Mouse (Mus musculus) heart, adult 18-20 months (tissue): Measurements from ENCODE around the gene Myh2. TPM values are rescaled to one million over a fixed set of nuclear protein-coding genes. Genes with fewer than 3 reads are reported as not detected.
A peak's percentile ranks its signal among the peaks of the same experiment; 100 is the strongest.

ENCODE experiments used
- DNase-seq, 2 experiments: peaks; one replicate each; pipeline ENCODE4 v3.0.0; 2021 to 2022; ENCODE audit warnings: mixed read lengths in 1 of 2
- total RNA-seq, 2 experiments: library from RNA; stranded (reverse); gene quantifications; 2 replicates each; pipeline ENCODE4 v1.2.3; 2021

The Myh2 gene
- total RNA-seq, 2 experiments from 2014 or later = not detected

- peak in 1 of 2 experiments; percentile 2 for DNase-seq
These were observed 18.9 kb upstream of the Myh2 start for GRCm38 (mm10) chr11:67151651-67152630.

DNA sequence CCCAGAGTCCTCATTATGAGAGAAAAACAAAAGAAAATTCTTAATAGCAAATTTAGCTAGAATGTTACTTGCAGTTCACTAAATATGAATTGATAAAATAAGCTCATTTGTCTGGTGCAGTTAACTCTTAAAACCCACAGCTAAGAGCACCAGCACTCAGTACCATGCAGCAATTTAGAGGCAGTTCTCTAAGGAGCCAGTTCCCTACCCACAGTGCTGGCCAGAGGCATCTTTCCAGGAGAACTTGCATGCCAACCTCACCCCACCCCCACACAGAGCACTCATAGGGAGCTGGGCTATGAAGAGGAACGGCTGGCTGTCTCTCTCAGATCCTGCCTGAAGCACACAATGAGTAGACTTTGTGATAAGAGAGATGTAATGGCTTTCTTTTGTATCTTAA, 17.7 kb upstream of the Myh2 start:
- DNase-seq = peak; percentile 11 to 26

- DNase-seq = no peak
These were observed 17.0 kb upstream of the Myh2 start for GRCm38 (mm10) chr11:67153843-67154242.

DNA sequence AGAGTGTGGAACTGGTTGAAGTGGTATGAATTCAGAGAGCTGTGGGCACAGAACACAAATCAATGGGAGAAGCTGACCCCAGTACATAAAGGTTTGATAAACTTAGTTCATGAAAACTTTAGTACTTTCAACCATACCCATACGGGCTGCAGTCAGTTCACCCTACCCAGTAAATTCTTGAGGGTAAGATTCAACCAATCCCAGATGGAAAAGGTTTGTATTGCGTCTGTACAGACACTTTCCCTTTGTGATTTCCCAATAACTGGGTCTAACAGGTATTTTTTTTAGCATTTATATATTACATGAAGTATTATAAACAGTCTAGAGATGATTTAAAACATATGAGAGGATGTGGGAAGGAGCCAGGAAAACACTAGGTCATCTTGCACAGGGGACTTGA, 15.2 kb upstream of the Myh2 start:
- no peak for DNase-seq

DNA sequence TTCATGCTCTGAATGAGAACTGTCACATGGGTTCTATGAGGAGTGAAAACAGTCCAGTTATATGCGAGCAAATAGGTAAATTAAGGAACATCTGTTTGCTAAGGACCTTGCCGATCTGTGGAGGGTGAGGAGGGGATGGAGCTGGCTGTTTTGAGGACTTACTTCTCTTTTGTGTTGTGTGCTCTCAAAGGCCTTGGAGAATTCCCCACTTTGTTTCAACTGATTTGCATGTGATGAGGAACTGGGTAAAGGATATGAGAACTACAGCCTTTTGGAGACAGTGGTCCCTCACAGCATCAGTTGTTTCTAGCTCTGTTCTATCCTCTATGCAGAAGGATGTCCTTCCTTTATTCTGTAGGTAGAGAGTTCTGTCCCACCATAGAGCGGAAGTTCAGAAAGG, 10.7 kb upstream of the Myh2 start:
- no peak for DNase-seq

DNA sequence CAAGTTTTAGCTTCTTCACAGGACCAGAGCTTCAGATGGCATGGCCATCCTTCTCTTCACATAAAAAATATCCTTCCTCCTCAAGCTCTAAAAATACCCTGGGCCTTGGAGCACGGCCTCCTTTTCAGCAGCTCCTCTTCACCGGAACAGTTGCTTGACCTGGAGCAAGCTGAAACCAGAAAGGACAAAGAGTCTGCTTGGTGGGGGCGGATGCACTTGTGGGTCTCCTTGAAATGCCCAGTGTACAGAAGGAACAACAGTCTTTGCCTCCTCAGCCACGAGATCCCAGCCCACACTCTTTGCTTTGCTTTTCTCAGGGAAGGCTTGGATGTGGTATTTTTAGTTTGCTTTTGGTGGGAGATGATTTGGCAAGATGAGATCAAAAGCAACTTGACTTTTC, 7.1 kb upstream of the Myh2 start:
- DNase-seq = no peak

- no peak for DNase-seq
These were observed 6.0 kb upstream of the Myh2 start for GRCm38 (mm10) chr11:67164851-67165250.

DNA sequence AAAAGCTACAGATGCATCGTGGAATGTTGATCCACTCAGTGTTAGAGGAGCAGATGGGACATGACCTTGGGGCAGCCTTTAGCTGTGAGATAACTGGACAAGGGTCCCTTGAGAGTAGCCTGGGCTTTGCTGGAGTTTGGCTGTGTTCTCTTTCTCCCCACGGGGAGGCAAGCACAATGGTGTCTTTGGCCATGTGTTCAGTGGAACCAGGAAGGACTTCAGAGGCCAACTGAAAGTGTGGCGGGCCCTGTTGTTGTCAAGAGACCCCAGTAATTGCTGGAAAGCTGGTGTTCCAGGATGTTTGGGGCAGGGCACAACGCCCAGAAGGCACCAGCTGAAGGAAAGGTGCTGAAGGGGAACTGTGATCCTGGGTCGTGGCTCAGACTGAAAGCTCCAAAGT, 1.5 kb upstream of the Myh2 start:
- DNase-seq = peak in 1 of 2 experiments; percentile 6

DNA sequence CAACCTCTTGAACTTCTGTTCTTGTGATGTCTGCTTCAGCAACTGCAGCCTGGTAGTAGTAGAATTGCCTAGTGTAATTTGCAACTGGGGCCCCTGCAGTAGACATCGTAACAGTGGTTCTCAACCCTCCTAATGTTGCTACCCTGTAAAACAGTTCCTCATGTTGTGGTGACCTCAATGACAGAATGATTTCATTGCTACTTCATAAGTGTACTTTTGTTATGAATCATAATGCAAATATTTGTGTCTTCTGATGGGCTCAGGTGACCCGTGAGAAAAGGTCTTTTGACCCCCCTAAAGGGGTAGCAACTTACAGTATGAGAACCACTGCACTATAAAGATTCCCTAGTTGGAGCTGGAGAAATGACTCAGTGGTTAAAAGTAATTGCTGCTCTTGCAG, 1.6 kb downstream of the Myh2 start:
- DNase-seq = no peak

GRCm38 (mm10) chr11:67176376-67176775, 5.5 kb downstream of the Myh2 start:
- DNase-seq = no peak

- DNase-seq = no peak
These were observed 19.5 kb downstream of the Myh2 start for GRCm38 (mm10) chr11:67190316-67190715.

- no peak for DNase-seq
These were observed 20.0 kb downstream of the Myh2 start for GRCm38 (mm10) chr11:67190814-67191213.

GRCm38 (mm10) chr11:67191496-67191895, 20.7 kb downstream of the Myh2 start:
- no peak for DNase-seq

GRCm38 (mm10) chr11:67199321-67199720, 28.5 kb downstream of the Myh2 start:
- DNase-seq = no peak

DNA sequence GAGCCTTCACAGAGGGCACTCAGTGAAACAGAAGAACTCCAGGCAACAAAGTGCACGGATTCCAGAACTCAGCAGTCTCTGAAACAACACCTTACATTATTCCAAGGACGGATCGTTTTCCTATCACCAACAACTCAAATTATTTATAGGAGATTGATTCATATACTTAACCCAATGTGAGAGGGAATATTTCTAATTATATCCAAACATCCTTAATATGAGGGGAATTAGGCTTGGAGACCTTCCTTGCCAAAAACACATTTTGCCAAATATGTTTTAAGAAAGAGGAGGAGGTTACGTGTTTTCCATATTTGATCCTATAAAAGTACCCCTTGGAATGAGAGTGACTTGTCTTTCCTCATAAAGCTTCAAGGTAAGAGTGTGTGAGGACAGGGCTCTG, 28.9 kb downstream of the Myh2 start, which contains the start of gene Myh1:
TSS of gene Myh1 (plus strand) at position 301 of the 400 bp plus-strand sequence.
- DNase-seq = no peak

GRCm38 (mm10) chr11:67204766-67205165, 33.9 kb downstream of the Myh2 start:
- DNase-seq = no peak

DNA sequence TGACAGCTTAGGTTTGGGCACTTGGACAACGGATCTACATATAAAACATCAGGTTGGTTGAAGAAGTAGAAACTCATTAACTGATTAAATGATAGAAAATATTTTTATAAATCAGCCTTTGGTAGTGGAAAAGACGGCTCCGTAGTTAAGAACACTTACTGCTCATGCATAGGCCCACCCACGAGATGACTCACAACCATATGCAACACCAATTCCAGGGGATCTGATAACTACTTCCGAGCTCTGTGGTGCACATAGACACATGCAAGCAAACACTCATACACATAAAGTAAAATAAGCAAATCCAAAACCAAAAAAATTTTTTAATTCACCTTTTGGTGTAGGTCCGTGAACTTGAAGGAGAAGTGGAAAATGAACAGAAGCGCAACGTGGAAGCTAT, 51.0 kb downstream of the Myh2 start:
- no peak for DNase-seq

DNA sequence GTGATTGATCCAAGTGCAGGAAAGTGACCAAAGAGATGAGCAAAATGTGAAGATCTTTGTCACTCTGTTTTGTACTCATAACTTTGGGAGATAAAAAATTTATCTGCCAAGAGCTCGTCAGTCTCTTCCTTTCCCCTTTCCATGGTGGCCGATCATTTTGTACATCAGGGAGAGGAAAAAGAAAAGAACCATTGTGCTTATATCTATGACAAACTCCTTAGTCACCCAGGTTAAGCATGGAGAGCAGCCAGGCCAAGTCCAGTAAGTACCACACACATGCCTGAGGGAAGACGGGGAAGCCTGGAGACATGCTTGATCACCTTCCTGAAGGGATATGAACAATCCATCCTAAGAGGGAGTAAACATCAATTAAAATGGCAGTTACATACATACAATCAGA, 53.6 kb downstream of the Myh2 start:
- DNase-seq = no peak

GRCm38 (mm10) chr11:67228731-67229130, 57.9 kb downstream of the Myh2 start:
- DNase-seq = no peak

- no peak for DNase-seq
These were observed 58.3 kb downstream of the Myh2 start for GRCm38 (mm10) chr11:67229166-67229565.

GRCm38 (mm10) chr11:67229946-67230345, 59.1 kb downstream of the Myh2 start:
- DNase-seq = peak; percentile 29 to 44

DNA sequence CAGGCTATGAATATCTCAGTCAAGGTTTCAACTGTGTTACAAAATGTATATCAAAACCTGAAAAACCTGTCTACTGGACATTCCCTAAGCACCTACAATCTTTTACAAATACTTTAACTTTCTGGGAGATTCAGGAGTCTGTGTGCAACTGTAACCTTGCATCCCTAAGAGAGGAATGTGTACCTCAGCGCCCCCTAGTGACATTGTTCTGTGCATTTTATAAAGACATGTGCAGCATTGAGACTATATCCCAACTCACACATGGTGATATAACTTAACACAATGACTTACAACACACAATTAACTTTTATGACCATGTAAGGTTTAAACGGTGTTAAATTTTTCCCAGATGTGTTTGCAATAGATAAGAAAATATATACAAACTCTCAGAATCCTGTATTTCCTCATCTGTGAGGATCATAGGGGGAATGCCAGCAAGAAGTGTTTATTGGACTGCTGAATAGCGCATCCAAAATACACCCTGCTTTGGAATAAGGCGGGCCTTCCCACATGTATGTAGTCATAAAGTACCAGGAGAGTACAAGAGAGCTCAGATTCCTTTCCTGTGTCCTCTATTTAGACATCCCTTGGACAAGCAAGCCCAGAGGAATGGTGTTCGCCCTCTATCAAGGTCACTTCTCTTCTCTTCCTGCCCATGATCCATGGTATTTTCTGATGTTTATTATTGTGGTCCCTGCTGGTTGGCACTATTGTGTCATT, 65.0 kb downstream of the Myh2 start:
- DNase-seq = peak; percentile 15 to 59

DNA sequence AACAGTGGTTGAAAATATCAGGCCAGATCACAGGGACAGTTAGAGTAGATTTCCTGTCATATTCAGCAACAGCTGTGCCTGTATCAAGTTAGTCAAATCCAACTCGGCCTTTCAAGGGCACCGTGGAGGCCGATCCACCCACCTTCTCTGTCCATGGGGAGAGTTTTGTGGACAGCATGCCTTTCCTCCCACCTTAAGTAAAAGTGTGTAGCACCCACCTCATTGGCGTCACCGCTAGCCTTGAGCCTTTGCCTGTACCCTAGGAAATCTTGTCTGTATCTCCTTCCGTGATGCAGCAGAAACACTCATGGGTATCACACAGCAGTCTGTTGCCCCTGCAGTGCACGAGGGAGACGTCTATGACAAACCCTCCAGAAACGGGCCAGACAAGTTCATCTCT, 66.0 kb downstream of the Myh2 start:
- DNase-seq = no peak
